Mouse (Mus musculus): ENCODE measurements around the gene Akt2. TPM values are rescaled to one million over a fixed set of nuclear protein-coding genes. Genes with fewer than 3 reads are reported as not detected.
A peak's percentile ranks its signal among the peaks of the same experiment; 100 is the strongest.

The Akt2 gene
- polyA plus RNA-seq, 1 experiment from 2014 or later: 75.3 TPM

GRCm38 (mm10) chr7:27544675-27545370 is 46.5 kb upstream of the Akt2 start:
- H3K4me3 ChIP-seq (replicated peaks; ENCODE audit: low read depth, low read length): no peak overlapping the region
- H3K27me3 ChIP-seq (ENCODE audit: insufficient read depth, low read length): no peaks in the 10 kb centered on the region
- no peaks in the 10 kb centered on the region for H3K9me3 ChIP-seq (replicated peaks; ENCODE audit: low read length)
- ATAC-seq (replicated peaks; ENCODE audit: low FRiP score, low read depth) (no peak), DNase-seq (ENCODE audit: low spot score) (no peak)
- H3K36me3 ChIP-seq (ENCODE audit: insufficient read depth, low read length): 0 out of 2 replicates have a peak, but pooled peaks cover 7% of the 10 kb centered on the region
- no peak overlapping the region for H3K4me2 ChIP-seq (ENCODE audit: low read length)
- H3K27ac ChIP-seq: no peak overlapping the region
- TF ChIP-seq CTCF (IDR thresholded peaks at IDR 0.05; ENCODE audit: low read depth): no peak
- H3K9ac ChIP-seq (ENCODE audit: low read depth, low read length): no peak overlapping the region
- WGBS: 80% methylated on average over 12 of the region's 12 CpGs
- no peaks in the 10 kb centered on the region for H3K4me1 ChIP-seq (replicated peaks; ENCODE audit: insufficient read depth, low read length)

GRCm38 (mm10) chr7:27549597-27549996 is 41.8 kb upstream of the Akt2 start:
- WGBS: 70% methylated on average over 6 of the region's 6 CpGs
- no peak for TF ChIP-seq CTCF (IDR thresholded peaks at IDR 0.05; ENCODE audit: low read depth)

GRCm38 (mm10) chr7:27552070-27552469 is 39.3 kb upstream of the Akt2 start:
- Histone ChIP-seq H3K27ac (no peak overlapping the region), H3K9ac (ENCODE audit: low read depth, low read length) (0 out of 2 replicates have a peak overlapping the region, but pooled peaks have one; percentile 59)
- ATAC-seq (replicated peaks; ENCODE audit: low FRiP score, low read depth): no peak

More at GRCm38 (mm10) chr7:27549597-27549996, 41.8 kb upstream of the Akt2 start:
- Histone ChIP-seq H3K27me3 (ENCODE audit: insufficient read depth, low read length) (no peaks in the 10 kb centered on the region), H3K9me3 (replicated peaks; ENCODE audit: low read length) (no peaks in the 10 kb centered on the region), H3K4me1 (replicated peaks; ENCODE audit: insufficient read depth, low read length) (0 out of 2 replicates have a peak, but pooled peaks cover 4% of the 10 kb centered on the region), H3K9ac (ENCODE audit: low read depth, low read length) (no peak overlapping the region), H3K27ac (peak overlapping the region; percentile 36; the same call in 1 of the 2 replicates), H3K4me2 (ENCODE audit: low read length) (no peak overlapping the region), H3K4me3 (replicated peaks; ENCODE audit: low read depth, low read length) (no peak overlapping the region), H3K36me3 (ENCODE audit: insufficient read depth, low read length) (no peaks in the 10 kb centered on the region)
- no peak for DNase-seq (ENCODE audit: low spot score)
- ATAC-seq (replicated peaks; ENCODE audit: low FRiP score, low read depth): no peak

GRCm38 (mm10) chr7:27552931-27553513 is 38.3 kb upstream of the Akt2 start, which contains the start of the genes Pld3 and 2310022A10Rik:
Gene Pld3 (minus strand): TSS chr7:27553218.
Gene 2310022A10Rik (plus strand): TSS chr7:27553233.
- Histone ChIP-seq H3K27ac (no peak within 1 kb of the TSS), H3K27me3 (ENCODE audit: insufficient read depth, low read length) (no peaks in the 10 kb centered on the region), H3K4me2 (ENCODE audit: low read length) (peak within 1 kb of the TSS; percentile 75), H3K4me3 (replicated peaks; ENCODE audit: low read depth, low read length) (peak within 1 kb of the TSS; percentile 72), H3K9me3 (replicated peaks; ENCODE audit: low read length) (no peaks in the 10 kb centered on the region), H3K36me3 (ENCODE audit: insufficient read depth, low read length) (peaks cover 4% of the 10 kb centered on the region; the same call in 1 of the 2 replicates), H3K4me1 (replicated peaks; ENCODE audit: insufficient read depth, low read length) (0 out of 2 replicates have a peak, but pooled peaks cover 4% of the 10 kb centered on the region), H3K9ac (ENCODE audit: low read depth, low read length) (peak within 1 kb of the TSS; percentile 70)
- no peak for TF ChIP-seq CTCF (IDR thresholded peaks at IDR 0.05; ENCODE audit: low read depth)
- peak; percentile 99 for ATAC-seq (replicated peaks; ENCODE audit: low FRiP score, low read depth)
- peak; percentile 98 for DNase-seq (ENCODE audit: low spot score)
- WGBS: under 1% methylated on average over 41 of the region's 41 CpGs

More at GRCm38 (mm10) chr7:27552070-27552469, 39.3 kb upstream of the Akt2 start:
- Histone ChIP-seq H3K4me1 (replicated peaks; ENCODE audit: insufficient read depth, low read length) (0 out of 2 replicates have a peak, but pooled peaks cover 4% of the 10 kb centered on the region), H3K9me3 (replicated peaks; ENCODE audit: low read length) (no peaks in the 10 kb centered on the region), H3K27me3 (ENCODE audit: insufficient read depth, low read length) (no peaks in the 10 kb centered on the region), H3K4me2 (ENCODE audit: low read length) (peak overlapping the region; percentile 75), H3K36me3 (ENCODE audit: insufficient read depth, low read length) (peaks cover 4% of the 10 kb centered on the region; the same call in 1 of the 2 replicates), H3K4me3 (replicated peaks; ENCODE audit: low read depth, low read length) (peak overlapping the region; percentile 72)
- WGBS: 44% methylated on average over 5 of the region's 5 CpGs
- TF ChIP-seq CTCF (IDR thresholded peaks at IDR 0.05; ENCODE audit: low read depth): no peak
- DNase-seq (ENCODE audit: low spot score): no peak

GRCm38 (mm10) chr7:27560291-27560887 is 31.0 kb upstream of the Akt2 start:
- Histone ChIP-seq H3K4me2 (ENCODE audit: low read length) (no peak overlapping the region), H3K9ac (ENCODE audit: low read depth, low read length) (no peak overlapping the region), H3K27ac (no peak overlapping the region), H3K27me3 (ENCODE audit: insufficient read depth, low read length) (no peaks in the 10 kb centered on the region), H3K36me3 (ENCODE audit: insufficient read depth, low read length) (peaks cover 21% of the 10 kb centered on the region), H3K4me3 (replicated peaks; ENCODE audit: low read depth, low read length) (no peak overlapping the region), H3K4me1 (replicated peaks; ENCODE audit: insufficient read depth, low read length) (no peaks in the 10 kb centered on the region), H3K9me3 (replicated peaks; ENCODE audit: low read length) (no peaks in the 10 kb centered on the region)
- DNase-seq (ENCODE audit: low spot score) (no peak), ATAC-seq (replicated peaks; ENCODE audit: low FRiP score, low read depth) (no peak)
- WGBS: 56% methylated on average over 8 of the region's 8 CpGs
- no peak for TF ChIP-seq CTCF (IDR thresholded peaks at IDR 0.05; ENCODE audit: low read depth)

- H3K9ac ChIP-seq (ENCODE audit: low read depth, low read length): no peak overlapping the region
- no peak overlapping the region for H3K27ac ChIP-seq
- no peaks in the 10 kb centered on the region for H3K27me3 ChIP-seq (ENCODE audit: insufficient read depth, low read length)
- H3K4me2 ChIP-seq (ENCODE audit: low read length): no peak overlapping the region
- H3K9me3 ChIP-seq (replicated peaks; ENCODE audit: low read length): no peaks in the 10 kb centered on the region
- H3K4me3 ChIP-seq (replicated peaks; ENCODE audit: low read depth, low read length): no peak overlapping the region
- no peak for TF ChIP-seq CTCF (IDR thresholded peaks at IDR 0.05; ENCODE audit: low read depth)
- H3K4me1 ChIP-seq (replicated peaks; ENCODE audit: insufficient read depth, low read length): no peaks in the 10 kb centered on the region
- WGBS: 96% methylated on average over 1 of the region's 1 CpGs
- H3K36me3 ChIP-seq (ENCODE audit: insufficient read depth, low read length): peaks cover 20% of the 10 kb centered on the region
- no peak for ATAC-seq (replicated peaks; ENCODE audit: low FRiP score, low read depth)
- DNase-seq (ENCODE audit: low spot score): no peak
These were observed 30.4 kb upstream of the Akt2 start for GRCm38 (mm10) chr7:27560978-27561377.

Measured in kidney, postnatal 0 days (tissue).